Mouse (Mus musculus) liver, adult 2 months (tissue): Measurements from ENCODE around the gene Hcn1.

ENCODE experiments used
- CTCF ChIP-seq: fragments of 200-500 bp; IDR thresholded peaks from 2 replicates; pipeline ENCODE4 v1.5.1; 2011; ENCODE audit warnings: low read depth, low read length, control low read depth
- POLR2A ChIP-seq: fragments of 200-500 bp; IDR thresholded peaks from 2 replicates; pipeline ENCODE4 v1.6.1; 2011; ENCODE audit warnings: low read length, control low read depth; ENCODE audit not compliant: insufficient read depth; ENCODE audit errors: extremely low read depth

DNA sequence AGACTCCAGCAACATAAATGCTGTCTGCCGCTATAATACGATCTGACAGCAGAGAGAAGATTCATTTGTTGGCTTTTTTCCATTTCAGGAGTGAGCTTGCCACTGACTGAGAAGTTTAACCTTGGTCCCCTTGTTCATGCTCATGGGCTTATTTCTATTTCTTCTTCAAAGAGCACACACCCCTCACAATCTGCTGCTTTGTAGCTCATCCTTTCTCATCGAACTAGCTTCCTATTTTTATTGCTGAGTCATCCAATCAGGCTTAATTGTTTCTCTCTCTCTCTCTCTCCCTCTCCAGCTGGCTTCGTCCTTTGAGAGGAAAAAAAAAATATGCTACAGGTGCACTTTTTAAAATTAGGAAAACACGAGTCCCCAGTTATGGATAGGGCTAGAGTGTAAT, 74.3 kb downstream of the Hcn1 start:
- TF ChIP-seq CTCF (no peak), POLR2A (no peak)
